Mouse (Mus musculus) macrophage (primary cell): Measurements from ENCODE around the gene Adam8. TPM values are rescaled to one million over a fixed set of nuclear protein-coding genes. Genes with fewer than 3 reads are reported as not detected.
A peak's percentile ranks its signal among the peaks of the same experiment; 100 is the strongest.

ENCODE experiments used
- H3K27ac ChIP-seq: fragments of 350-480 bp; formaldehyde crosslinking; 2 replicates; pipeline ENCODE4 v1.9.0; 2021
- H3K36me3 ChIP-seq: fragments of 350-480 bp; formaldehyde crosslinking; 2 replicates; pipeline ENCODE4 v1.9.0; 2021; ENCODE audit errors: inconsistent target
- H3K4me3 ChIP-seq: fragments of 350-480 bp; formaldehyde crosslinking; 2 replicates; pipeline ENCODE4 v1.9.0; 2021; ENCODE audit errors: inconsistent target
- H3K79me2 ChIP-seq: fragments of 350-480 bp; formaldehyde crosslinking; 2 replicates; pipeline ENCODE4 v1.9.0; 2021; ENCODE audit errors: inconsistent target
- WGBS: methylation state at CpG from one replicate; pipeline ENCODE4 v1.1.7; 2026; ENCODE audit warnings: inconsistent platforms; ENCODE audit not compliant: missing documents; 5-methylcytosine and 5-hydroxymethylcytosine counted together
- polyA plus RNA-seq: library from polyadenylated mRNA; stranded (reverse); fragments of 250-400 nt; gene quantifications from 3 replicates; pipeline ENCODE4 v1.2.4, GENCODE M21; 2018; ENCODE audit warnings: inconsistent platforms
- total RNA-seq, 78 experiments: library from RNA; depleted of rRNA; stranded (reverse); fragments of 250-400 nt; gene quantifications; 1 replicate in 9 of 78; 2 replicates in 24 of 78; 3 replicates in 43 of 78; 4 replicates in 2 of 78; pipeline ENCODE4 v1.2.4; 2018; ENCODE audit warnings: inconsistent platforms in 56 of 78

Adam8 gene
- total RNA-seq (2018; cell fraction: chromatin; rRNA removed): 1,000 to 10,000 TPM in 7 of 26 experiments, 100 to 1,000 TPM in 19; 146 to 1,912 (median 371) TPM
- 100 to 1,000 TPM in 23 of 26 experiments, 10 to 100 TPM in 3; 96.7 to 475 (median 196) TPM for total RNA-seq (2018; cell fraction: cytosol; rRNA removed)
- 1,000 to 10,000 TPM in 1 of 26 experiments, 100 to 1,000 TPM in 25; 153 to 2,204 (median 378) TPM for total RNA-seq (2018; cell fraction: nucleus; rRNA removed)
- polyA plus RNA-seq: 169 to 1,404 TPM (median 407 TPM) in 3 replicates

DNA sequence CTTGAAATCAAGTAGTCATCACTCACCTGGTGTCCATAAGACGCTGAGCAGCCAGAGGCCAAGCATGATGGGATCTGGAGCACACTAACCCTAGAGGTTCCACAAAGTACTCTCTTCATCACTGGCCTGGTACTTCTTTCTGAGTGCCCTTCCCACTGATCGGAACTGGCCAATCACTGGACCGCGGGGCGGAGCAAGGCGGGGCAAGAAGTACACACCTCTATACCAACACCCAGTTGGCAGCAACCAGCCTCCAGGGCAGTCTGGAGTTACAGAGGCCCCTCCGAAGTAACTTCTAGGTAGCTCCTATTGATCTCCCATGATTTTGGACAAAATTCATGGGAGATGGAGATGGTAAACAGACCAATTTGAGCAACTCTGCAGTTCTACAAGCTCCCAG is at the start of gene Adam8:
Gene Adam8 (minus strand): TSS at position 157 of the 400 bp plus-strand sequence.
- peak within 1 kb of the TSS; percentile 99 for H3K27ac ChIP-seq
- WGBS: 23% methylated on average over 7 of the region's 7 CpGs
- peaks cover 32% of the 10 kb centered on the region for H3K36me3 ChIP-seq
- H3K4me3 ChIP-seq: peak within 1 kb of the TSS; percentile 86
- H3K79me2 ChIP-seq: peaks cover 63% of the 10 kb centered on the region

DNA sequence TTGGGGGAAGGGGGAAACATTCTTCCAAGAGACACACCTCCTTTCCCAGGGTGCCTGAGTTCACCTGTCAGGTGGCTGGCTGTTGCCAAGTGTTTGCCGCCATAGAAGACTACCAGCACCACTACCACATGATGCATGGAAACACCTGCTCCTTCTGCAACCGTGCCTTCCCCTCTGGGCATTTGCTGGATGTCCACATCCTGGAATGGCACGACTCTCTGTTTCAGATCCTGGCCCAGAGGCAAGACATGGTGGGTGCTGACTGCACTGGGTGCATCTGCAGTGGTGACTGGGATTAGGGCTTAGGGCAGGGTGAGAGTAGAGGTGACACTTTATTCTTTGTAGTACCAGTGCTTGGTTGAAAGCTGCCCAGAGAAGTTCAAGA is 44.8 kb upstream of the Adam8 start:
- Histone ChIP-seq H3K4me3 (peak overlapping the region; percentile 88), H3K36me3 (peaks cover 25% of the 10 kb centered on the region)
- WGBS: 50% methylated on average over 2 of the region's 3 CpGs

GRCm38 (mm10) chr7:140036281-140037170 is 44.2 kb upstream of the Adam8 start, which contains the start of the genes Zfp511 and Tubgcp2:
Gene Zfp511, plus strand, starts transcription at chr7:140036391.
Gene Tubgcp2, minus strand, starts transcription at chr7:140036669.
- H3K27ac ChIP-seq: peak within 1 kb of the TSS; percentile 61
- H3K36me3 ChIP-seq: peaks cover 32% of the 10 kb centered on the region
- peaks cover 29% of the 10 kb centered on the region for H3K79me2 ChIP-seq
- peak within 1 kb of the TSS; percentile 88 for H3K4me3 ChIP-seq
- 2% methylated on average over 69 of the region's 69 CpGs for WGBS

More for the DNA sequence above, 44.8 kb upstream of the Adam8 start:
- no peak overlapping the region for H3K27ac ChIP-seq
- peaks cover 29% of the 10 kb centered on the region for H3K79me2 ChIP-seq

DNA sequence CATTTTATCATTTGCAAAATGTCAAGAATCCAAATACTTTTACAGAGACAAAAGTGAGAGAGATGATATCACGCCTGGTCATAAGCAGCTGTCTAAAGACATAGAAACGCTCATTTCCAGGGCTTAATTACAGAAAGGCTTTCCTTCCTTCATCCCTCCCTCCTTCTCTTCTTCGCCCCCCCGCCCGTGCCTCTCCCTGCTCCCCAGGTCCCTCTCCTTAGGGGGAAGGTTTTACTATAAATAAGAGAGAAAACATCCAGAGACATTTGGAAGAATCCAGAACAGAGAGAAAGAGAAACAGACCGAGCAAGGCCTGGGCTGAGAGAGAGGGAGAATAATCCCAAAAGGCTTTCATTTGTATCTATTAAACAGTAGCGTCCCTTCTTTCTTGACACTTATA is 43.1 kb upstream of the Adam8 start:
- Histone ChIP-seq H3K36me3 (peaks cover 38% of the 10 kb centered on the region), H3K27ac (peak overlapping the region; percentile 61), H3K4me3 (peak overlapping the region; percentile 88), H3K79me2 (peaks cover 29% of the 10 kb centered on the region)
- 14% methylated on average over 7 of the region's 7 CpGs for WGBS

- Histone ChIP-seq H3K79me2 (peaks cover 29% of the 10 kb centered on the region), H3K27ac (no peak overlapping the region), H3K36me3 (peaks cover 51% of the 10 kb centered on the region), H3K4me3 (no peak overlapping the region)
- WGBS: 96% methylated on average over 9 of the region's 9 CpGs
Measured at GRCm38 (mm10) chr7:140033386-140033785, 41.0 kb upstream of the Adam8 start.

GRCm38 (mm10) chr7:140032366-140032765 is 40.0 kb upstream of the Adam8 start:
- 95% methylated on average over 10 of the region's 10 CpGs for WGBS
- Histone ChIP-seq H3K36me3 (peaks cover 55% of the 10 kb centered on the region), H3K4me3 (no peak overlapping the region), H3K79me2 (peaks cover 29% of the 10 kb centered on the region), H3K27ac (no peak overlapping the region)

GRCm38 (mm10) chr7:140031771-140032170 is 39.4 kb upstream of the Adam8 start:
- Histone ChIP-seq H3K79me2 (peaks cover 23% of the 10 kb centered on the region), H3K27ac (no peak overlapping the region), H3K4me3 (no peak overlapping the region), H3K36me3 (peaks cover 55% of the 10 kb centered on the region)
- 94% methylated on average over 12 of the region's 12 CpGs for WGBS

DNA sequence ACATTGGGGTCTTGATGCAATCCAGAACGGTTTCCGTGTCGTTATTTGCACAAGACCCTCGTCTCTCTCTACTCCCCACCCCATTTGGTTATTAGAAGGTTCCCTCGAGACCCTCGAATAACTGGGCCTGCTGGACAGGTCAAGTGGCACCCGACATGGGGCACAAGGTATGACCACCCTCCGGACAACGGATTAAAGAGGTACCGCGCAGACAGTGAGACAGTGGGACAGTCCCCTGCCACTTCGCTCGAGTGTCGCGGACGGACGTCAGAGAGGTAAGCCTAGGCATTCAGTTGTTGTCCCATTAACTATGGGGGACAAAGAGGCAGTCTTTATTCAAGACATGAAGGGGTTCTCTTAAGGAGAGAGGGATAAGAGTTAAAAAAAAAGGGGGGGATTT is 19.0 kb upstream of the Adam8 start:
- H3K79me2 ChIP-seq: no peaks in the 10 kb centered on the region
- peaks cover under 1% of the 10 kb centered on the region; the same call in 1 of the 2 replicates for H3K36me3 ChIP-seq
- WGBS: 94% methylated on average over 15 of the region's 17 CpGs
- no peak overlapping the region for H3K27ac ChIP-seq
- no peak overlapping the region for H3K4me3 ChIP-seq

GRCm38 (mm10) chr7:140007781-140008180 is 15.4 kb upstream of the Adam8 start:
- Histone ChIP-seq H3K27ac (no peak overlapping the region), H3K79me2 (no peaks in the 10 kb centered on the region), H3K36me3 (peaks cover 27% of the 10 kb centered on the region), H3K4me3 (no peak overlapping the region)
- WGBS: 90% methylated on average over 9 of the region's 9 CpGs

- Histone ChIP-seq H3K4me3 (no peak overlapping the region), H3K36me3 (peaks cover 27% of the 10 kb centered on the region), H3K79me2 (no peaks in the 10 kb centered on the region), H3K27ac (no peak overlapping the region)
- WGBS: 96% methylated on average over 9 of the region's 9 CpGs
Measured at GRCm38 (mm10) chr7:140006861-140007611, 14.7 kb upstream of the Adam8 start.

GRCm38 (mm10) chr7:140004666-140005065 is 12.3 kb upstream of the Adam8 start:
- H3K27ac ChIP-seq: no peak overlapping the region
- no peak overlapping the region for H3K4me3 ChIP-seq
- peaks cover 42% of the 10 kb centered on the region for H3K36me3 ChIP-seq
- H3K79me2 ChIP-seq: no peaks in the 10 kb centered on the region
- 92% methylated on average over 8 of the region's 8 CpGs for WGBS

- Histone ChIP-seq H3K4me3 (no peak overlapping the region), H3K36me3 (peaks cover 69% of the 10 kb centered on the region), H3K27ac (no peak overlapping the region), H3K79me2 (no peaks in the 10 kb centered on the region)
- WGBS: 92% methylated on average over 12 of the region's 12 CpGs
Measured at GRCm38 (mm10) chr7:140001086-140001740, 8.9 kb upstream of the Adam8 start.

DNA sequence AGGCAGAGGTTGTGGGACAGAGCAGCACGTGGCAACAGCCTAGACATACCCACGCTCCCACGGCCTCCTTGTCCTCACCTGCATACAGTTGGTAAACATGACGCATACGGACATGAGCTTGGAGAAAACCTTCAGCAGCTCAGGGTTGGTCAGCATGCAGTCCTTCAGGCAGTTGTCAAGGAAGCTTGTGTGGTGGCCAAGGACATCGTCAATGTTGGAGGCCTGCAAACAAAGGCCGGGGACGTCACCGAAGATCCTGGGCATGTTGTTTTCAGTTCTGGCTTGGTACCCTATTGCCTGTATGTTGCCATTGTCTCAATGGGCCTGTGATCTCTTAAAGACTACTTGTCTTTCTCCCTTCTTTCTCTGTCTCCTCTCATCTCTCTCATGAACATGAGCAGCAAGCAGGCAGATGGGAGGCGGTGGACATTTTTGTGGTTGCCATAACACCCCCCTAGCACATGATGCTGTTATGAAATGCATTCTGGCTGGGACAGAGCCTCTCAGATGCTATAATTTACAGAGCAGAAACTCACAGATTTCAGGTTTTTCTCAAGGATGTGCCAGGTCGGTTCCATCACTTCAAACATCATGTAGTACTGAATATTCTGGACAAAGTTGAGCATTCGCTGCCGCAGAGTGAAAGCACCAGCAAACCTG is 6.5 kb upstream of the Adam8 start:
- 91% methylated on average over 13 of the region's 13 CpGs for WGBS
- H3K36me3 ChIP-seq: peaks cover 45% of the 10 kb centered on the region; the same call in 1 of the 2 replicates
- no peaks in the 10 kb centered on the region for H3K79me2 ChIP-seq
- H3K4me3 ChIP-seq: no peak overlapping the region
- H3K27ac ChIP-seq: no peak overlapping the region
